Mouse (Mus musculus) neural tube, embryonic 13.5 days (tissue): ENCODE results near the gene Asb6. TPM values are rescaled to one million over a fixed set of nuclear protein-coding genes. Genes with fewer than 3 reads are reported as not detected.

Experiments
- ATAC-seq: fragments of 200-750 bp; cut with Nextera tagmentation; 2 replicates; pipeline ENCODE4 v1.8.0; 2017; ENCODE audit warnings: low read depth, mild to moderate bottlenecking, moderate TSS enrichment, moderate library complexity
- H3K27ac ChIP-seq: fragments of 300-500 bp; sonication (generic); replicated peaks from 2 replicates; pipeline ENCODE4 v1.5.1; 2015; ENCODE audit warnings: moderate library complexity, mild to moderate bottlenecking, inconsistent platforms
- H3K27me3 ChIP-seq: fragments of 300-500 bp; sonication (generic); 2 replicates; pipeline ENCODE4 v1.6.1; 2015; ENCODE audit warnings: mild to moderate bottlenecking, inconsistent platforms
- H3K36me3 ChIP-seq: fragments of 300-500 bp; sonication (generic); 2 replicates; pipeline ENCODE4 v1.6.1; 2015; ENCODE audit warnings: mild to moderate bottlenecking, inconsistent platforms
- H3K4me1 ChIP-seq: fragments of 300-500 bp; sonication (generic); replicated peaks from 2 replicates; pipeline ENCODE4 v1.6.1; 2015; ENCODE audit warnings: inconsistent platforms
- H3K4me2 ChIP-seq: fragments of 300-500 bp; sonication (generic); 2 replicates; pipeline ENCODE4 v1.6.1; 2015; ENCODE audit warnings: inconsistent platforms, mild to moderate bottlenecking, moderate library complexity
- H3K4me3 ChIP-seq: fragments of 300-500 bp; sonication (generic); 2 replicates; pipeline ENCODE4 v1.5.1; 2015; ENCODE audit warnings: mild to moderate bottlenecking, inconsistent platforms
- H3K9ac ChIP-seq: fragments of 300-500 bp; sonication (generic); 2 replicates; pipeline ENCODE4 v1.6.1; 2015; ENCODE audit warnings: moderate library complexity, mild to moderate bottlenecking, inconsistent platforms
- H3K9me3 ChIP-seq: fragments of 300-500 bp; sonication (generic); 2 replicates; pipeline ENCODE4 v1.6.1; 2016; ENCODE audit warnings: inconsistent platforms
- WGBS: fragments of 180-500 bp; shearing (Covaris S2); methylation state at CpG from one replicate; pipeline ENCODE4 v1.1.7; 2015; 5-methylcytosine and 5-hydroxymethylcytosine counted together
- polyA plus RNA-seq: library from polyadenylated mRNA; unstranded; fragments of >200 nt; fragmentation: Nextera tagmentation; extraction: Ambion mirVana; gene quantifications from 2 replicates; pipeline ENCODE4 v1.2.1, GENCODE M21; 2015

Gene Asb6
- polyA plus RNA-seq, 1 experiment from 2014 or later, result 38.2 TPM

DNA sequence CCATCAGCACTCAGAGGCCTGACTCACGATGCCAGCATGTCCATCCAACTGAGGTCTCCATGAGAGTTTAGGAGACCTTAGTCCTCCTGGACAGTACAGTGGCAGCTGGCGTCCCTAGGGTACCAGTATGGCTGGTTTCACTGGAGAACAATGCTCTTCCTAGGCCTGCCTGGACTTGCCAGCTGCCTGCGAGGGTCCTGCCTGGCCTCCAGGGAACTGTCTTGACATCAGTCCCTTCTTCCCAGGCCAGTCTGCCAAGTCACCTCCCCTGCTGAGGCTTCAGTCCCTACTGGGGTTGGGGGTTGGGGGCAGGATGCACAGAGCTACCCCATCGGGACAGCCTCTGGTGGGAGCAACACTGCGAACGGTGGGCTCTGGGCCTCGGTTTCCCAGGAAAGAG, 38.1 kb downstream of the Asb6 start:
- Histone ChIP-seq H3K27ac (no peak overlapping the region), H3K9me3 (no peaks in the 10 kb centered on the region), H3K27me3 (no peaks in the 10 kb centered on the region), H3K36me3 (no peaks in the 10 kb centered on the region), H3K4me3 (no peak overlapping the region), H3K4me2 (no peak overlapping the region), H3K9ac (no peak overlapping the region), H3K4me1 (peaks cover 38% of the 10 kb centered on the region)
- 80% methylated on average over 7 of the region's 7 CpGs for WGBS
- no peak for ATAC-seq

DNA sequence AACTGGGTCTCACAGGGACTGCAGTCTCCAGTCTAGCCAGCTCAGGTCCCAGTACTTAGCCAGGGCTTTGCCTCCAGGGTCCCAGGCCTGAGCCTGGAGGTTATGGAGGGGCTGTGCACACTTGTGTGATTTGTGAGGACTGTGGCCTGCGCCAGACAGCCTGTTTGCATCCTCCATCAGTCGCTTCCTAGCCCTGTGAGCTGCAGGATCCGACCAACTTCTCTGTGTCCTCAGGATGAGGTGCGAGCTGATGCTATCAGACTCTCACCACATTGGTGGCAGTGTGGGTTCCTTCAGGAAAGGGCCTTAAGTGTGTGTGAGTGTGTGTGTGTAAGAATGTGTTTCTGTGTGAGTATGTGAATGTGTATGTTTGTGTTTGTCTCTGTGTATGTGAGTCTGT, 42.7 kb downstream of the Asb6 start:
- Histone ChIP-seq H3K9me3 (no peaks in the 10 kb centered on the region), H3K4me3 (no peak overlapping the region), H3K4me2 (no peak overlapping the region), H3K9ac (peak overlapping the region; percentile 34), H3K4me1 (peaks cover 42% of the 10 kb centered on the region), H3K36me3 (no peaks in the 10 kb centered on the region), H3K27ac (peak overlapping the region; percentile 59), H3K27me3 (no peaks in the 10 kb centered on the region)
- no peak for ATAC-seq
- WGBS, result 53% methylated on average over 4 of the region's 4 CpGs

DNA sequence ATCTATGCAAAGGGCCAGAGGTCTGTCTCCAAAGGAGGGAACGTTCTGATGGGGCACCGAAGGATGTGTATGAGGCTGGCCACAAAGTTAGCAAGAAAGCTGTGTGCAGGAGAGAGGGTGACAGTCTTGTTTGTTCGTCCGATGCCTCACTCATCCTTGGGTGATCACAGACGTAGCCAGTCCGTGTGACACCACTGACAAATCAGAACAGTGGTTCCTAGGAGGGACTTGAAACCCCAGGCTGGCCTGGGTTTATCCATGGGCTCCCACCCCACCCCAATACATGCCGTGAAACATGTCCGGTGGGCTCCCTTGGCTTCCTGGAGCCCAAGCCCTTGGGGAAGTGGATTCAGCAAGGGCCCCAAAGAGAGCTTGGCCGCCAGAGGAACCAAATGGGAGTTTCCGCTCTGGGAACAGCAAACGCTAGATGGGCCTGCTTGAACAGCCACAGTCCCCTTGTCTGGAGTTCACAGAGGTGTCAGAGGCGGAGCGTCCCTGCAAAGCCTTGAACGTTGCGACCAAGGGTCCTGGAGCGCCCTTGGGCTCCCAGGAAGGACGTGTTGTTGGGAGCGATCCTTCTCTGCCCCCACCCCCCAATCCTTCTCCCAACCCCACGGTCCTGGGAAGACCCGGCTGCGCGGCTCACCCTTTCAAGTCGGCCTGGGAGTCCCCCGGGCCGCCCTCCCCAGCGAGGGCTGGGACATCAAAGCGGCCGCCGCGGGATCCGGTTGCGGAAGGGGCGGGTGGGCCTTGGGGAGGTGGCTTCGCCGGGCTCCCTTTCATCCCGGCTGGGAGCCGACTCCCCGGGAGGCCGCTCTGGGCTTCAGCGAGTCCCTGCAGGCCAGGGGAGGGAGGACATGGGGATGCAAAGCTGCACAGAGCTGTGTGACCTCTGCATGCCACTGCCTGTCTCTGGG, 45.8 kb downstream of the Asb6 start:
- Histone ChIP-seq H3K4me1 (peaks cover 42% of the 10 kb centered on the region), H3K4me3 (peak overlapping the region; percentile 7; the same call in 1 of the 2 replicates), H3K36me3 (no peaks in the 10 kb centered on the region), H3K9ac (peak overlapping the region; percentile 51), H3K27ac (peak overlapping the region; percentile 61; the same call in 1 of the 2 replicates), H3K27me3 (no peaks in the 10 kb centered on the region), H3K4me2 (peak overlapping the region; percentile 49), H3K9me3 (no peaks in the 10 kb centered on the region)
- WGBS, result 11% methylated on average over 39 of the region's 40 CpGs
- ATAC-seq, result peak; percentile 3; the same call in 1 of the 2 replicates

- Histone ChIP-seq H3K27ac (peak overlapping the region; percentile 68), H3K36me3 (no peaks in the 10 kb centered on the region), H3K4me2 (peak overlapping the region; percentile 49), H3K4me3 (peak overlapping the region; percentile 18), H3K27me3 (no peaks in the 10 kb centered on the region), H3K9me3 (no peaks in the 10 kb centered on the region), H3K4me1 (peaks cover 45% of the 10 kb centered on the region), H3K9ac (peak overlapping the region; percentile 51)
- ATAC-seq, result peak; percentile 24
- under 1% methylated on average over 12 of the region's 13 CpGs for WGBS
These were observed 46.8 kb downstream of the Asb6 start for GRCm38 (mm10) chr2:30783346-30783745.

GRCm38 (mm10) chr2:30782312-30783290, 47.5 kb downstream of the Asb6 start:
- Histone ChIP-seq H3K9ac (peak overlapping the region; percentile 51), H3K4me2 (peak overlapping the region; percentile 49), H3K27ac (peak overlapping the region; percentile 68), H3K36me3 (no peaks in the 10 kb centered on the region), H3K27me3 (no peaks in the 10 kb centered on the region), H3K9me3 (no peaks in the 10 kb centered on the region), H3K4me3 (peak overlapping the region; percentile 18; the same call in 1 of the 2 replicates), H3K4me1 (peaks cover 45% of the 10 kb centered on the region)
- ATAC-seq, result peak; percentile 24; the same call in 1 of the 2 replicates
- WGBS, result 78% methylated on average over 8 of the region's 8 CpGs

DNA sequence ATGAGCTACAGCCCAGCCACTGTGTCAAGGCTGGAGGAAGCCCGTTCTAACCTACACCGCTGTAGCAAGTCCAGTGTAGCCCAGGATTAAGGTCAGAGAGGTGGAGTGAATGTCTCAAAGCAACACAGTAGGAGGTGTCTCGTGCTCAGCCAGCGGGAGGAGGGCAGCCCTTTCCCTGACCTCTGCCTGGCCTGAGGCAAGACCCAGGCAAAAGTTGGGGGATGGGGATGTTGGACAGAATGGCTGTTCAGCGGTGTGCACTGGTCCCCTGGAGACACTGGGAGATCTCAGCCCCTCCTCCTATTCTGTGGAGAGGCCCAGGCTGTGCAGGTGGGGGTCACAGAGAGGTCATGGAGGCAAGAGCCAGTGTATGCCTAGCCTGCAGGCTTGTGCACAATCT, 50.9 kb downstream of the Asb6 start:
- H3K9me3 ChIP-seq, result no peaks in the 10 kb centered on the region
- WGBS, result 5% methylated on average over 5 of the region's 5 CpGs

DNA sequence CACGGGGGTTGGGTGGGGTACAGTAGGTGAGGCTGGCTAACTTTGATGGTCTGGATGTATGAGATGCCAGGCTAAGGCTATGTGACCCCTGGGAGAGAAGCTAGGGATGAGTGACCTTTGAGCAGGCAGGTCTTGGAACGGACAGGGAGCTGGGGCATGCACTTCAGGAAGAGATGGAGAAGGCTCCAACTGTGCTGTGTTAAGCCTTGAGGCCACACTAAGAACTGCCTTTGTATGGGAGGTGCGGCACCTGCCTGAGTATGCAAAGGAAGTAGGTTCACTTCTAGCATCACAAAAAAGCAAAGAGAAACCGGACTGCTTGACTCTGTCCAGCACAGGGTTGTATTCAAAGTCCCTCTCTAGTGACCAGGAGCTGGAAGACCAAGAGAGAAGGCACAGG, 51.9 kb downstream of the Asb6 start:
- Histone ChIP-seq H3K9ac (no peak overlapping the region), H3K27ac (no peak overlapping the region), H3K9me3 (no peaks in the 10 kb centered on the region), H3K4me2 (no peak overlapping the region), H3K4me3 (no peak overlapping the region), H3K36me3 (no peaks in the 10 kb centered on the region), H3K27me3 (no peaks in the 10 kb centered on the region), H3K4me1 (peaks cover 14% of the 10 kb centered on the region; the same call in 1 of the 2 replicates)
- no peak for ATAC-seq
- 68% methylated on average over 4 of the region's 4 CpGs for WGBS

More for the DNA sequence above, 50.9 kb downstream of the Asb6 start:
- Histone ChIP-seq H3K27me3 (no peaks in the 10 kb centered on the region), H3K9ac (no peak overlapping the region), H3K4me3 (no peak overlapping the region), H3K36me3 (no peaks in the 10 kb centered on the region), H3K4me2 (no peak overlapping the region), H3K27ac (no peak overlapping the region), H3K4me1 (peaks cover 22% of the 10 kb centered on the region)
- ATAC-seq, result no peak

DNA sequence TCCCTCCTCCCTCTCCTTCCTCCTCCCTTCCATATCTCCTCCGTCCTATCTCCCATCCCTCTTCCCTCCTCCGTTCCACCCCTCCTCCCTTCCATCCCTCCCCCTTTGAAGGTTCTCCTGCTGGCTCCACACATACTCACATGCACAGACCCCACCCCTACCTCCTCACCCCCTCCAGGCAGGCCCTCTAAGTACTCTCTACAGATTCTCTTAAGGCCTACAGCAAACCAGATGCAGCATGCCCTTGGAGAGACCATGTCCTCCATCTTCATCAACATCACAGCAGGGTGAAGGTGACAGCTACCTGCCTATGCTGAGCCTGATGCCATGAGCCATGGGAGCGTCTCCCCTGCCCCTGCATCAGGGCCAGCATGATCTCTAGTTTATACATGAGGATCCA, 52.9 kb downstream of the Asb6 start:
- Histone ChIP-seq H3K4me3 (no peak overlapping the region), H3K4me2 (no peak overlapping the region)

GRCm38 (mm10) chr2:30775955-30776354, 54.2 kb downstream of the Asb6 start:
- Histone ChIP-seq H3K4me2 (no peak overlapping the region), H3K9ac (no peak overlapping the region), H3K4me3 (no peak overlapping the region), H3K4me1 (peaks cover 31% of the 10 kb centered on the region), H3K27ac (no peak overlapping the region), H3K9me3 (no peaks in the 10 kb centered on the region), H3K27me3 (no peaks in the 10 kb centered on the region), H3K36me3 (no peaks in the 10 kb centered on the region)
- 63% methylated on average over 3 of the region's 3 CpGs for WGBS
- ATAC-seq, result no peak

More for the DNA sequence above, 52.9 kb downstream of the Asb6 start:
- H3K4me1 ChIP-seq, result peaks cover 18% of the 10 kb centered on the region
- H3K9ac ChIP-seq, result no peak overlapping the region
- no peak overlapping the region for H3K27ac ChIP-seq
- H3K36me3 ChIP-seq, result no peaks in the 10 kb centered on the region
- no peak for ATAC-seq
- WGBS, result 72% methylated on average over 3 of the region's 3 CpGs
- no peaks in the 10 kb centered on the region for H3K27me3 ChIP-seq
- no peaks in the 10 kb centered on the region for H3K9me3 ChIP-seq

DNA sequence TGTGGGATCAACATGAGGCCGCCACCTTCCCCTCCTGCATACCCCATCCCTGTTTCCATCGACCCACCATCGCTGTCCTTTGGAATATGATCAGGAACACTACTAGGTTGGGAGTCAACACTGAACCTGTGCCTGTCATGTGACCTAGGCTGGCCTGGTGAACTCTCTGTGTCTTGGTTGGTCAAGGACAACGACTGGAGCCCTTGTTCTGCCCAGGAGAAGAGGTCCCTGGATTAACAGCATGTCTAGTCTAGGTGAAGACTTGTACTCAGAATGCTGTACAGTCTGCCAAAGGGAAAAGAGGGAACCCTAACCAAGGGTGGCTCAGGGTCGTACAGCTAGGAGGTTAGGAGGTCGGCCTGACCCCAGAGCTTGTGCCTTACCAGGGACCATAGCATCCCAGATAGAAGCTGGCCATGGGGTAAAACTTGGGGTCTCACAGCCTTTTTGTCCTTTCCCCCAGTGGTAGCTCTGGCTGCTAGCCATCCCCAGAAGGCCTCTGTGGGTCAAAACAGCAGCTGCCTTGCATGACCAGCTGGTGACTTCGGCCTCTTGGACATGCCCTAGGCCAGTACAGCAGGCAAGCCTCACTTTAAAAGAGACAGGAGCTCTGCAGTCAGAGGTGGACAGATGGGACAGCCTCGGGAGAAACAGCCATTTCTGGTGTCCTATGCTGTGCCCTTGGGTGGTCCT, 56.7 kb downstream of the Asb6 start:
- ATAC-seq, result no peak

More for the DNA sequence above, 56.7 kb downstream of the Asb6 start:
- H3K4me1 ChIP-seq, result peaks cover 32% of the 10 kb centered on the region
- H3K4me2 ChIP-seq, result no peak overlapping the region
- 81% methylated on average over 8 of the region's 8 CpGs for WGBS
- no peak overlapping the region for H3K4me3 ChIP-seq
- no peaks in the 10 kb centered on the region for H3K36me3 ChIP-seq
- no peaks in the 10 kb centered on the region for H3K9me3 ChIP-seq
- H3K9ac ChIP-seq, result no peak overlapping the region
- H3K27ac ChIP-seq, result peak overlapping the region; percentile 89
- H3K27me3 ChIP-seq, result no peaks in the 10 kb centered on the region
